Mouse (Mus musculus): ENCODE data around the gene Capn1. TPM values are rescaled to one million over a fixed set of nuclear protein-coding genes. Genes with fewer than 3 reads are reported as not detected.

The Capn1 gene
- polyA plus RNA-seq, 2 experiments: 25.6 to 28.0 TPM

GRCm38 (mm10) chr19:5992012-5992411 lies 23.7 kb downstream of the Capn1 start:
- 55% methylated on average over 7 of the region's 7 CpGs for WGBS (ENCODE audit: insufficient replicate concordance)
- H3K36me3 ChIP-seq (replicated peaks; ENCODE audit: control insufficient read depth, insufficient read depth, low read depth): peaks cover 42% of the 10 kb centered on the region
- no peak for ATAC-seq (ENCODE audit: insufficient read depth)
- H3K4me1 ChIP-seq (replicated peaks; ENCODE audit: control insufficient read depth in 2 of 2, insufficient read depth in 2 of 2, low read length in 1 of 2): peaks cover 3 to 19% of the 10 kb centered on the region in 2 experiments; a peak in 3 of 4 replicates
- H3K4me3 ChIP-seq (ENCODE audit: insufficient read depth in 1 of 2, low read depth in 2 of 2, low read length in 2 of 2): no peak overlapping the region
- TF ChIP-seq CTCF (IDR thresholded peaks at IDR 0.05; ENCODE audit: low read depth): no peak
- TF ChIP-seq EP300 (IDR thresholded peaks at IDR 0.05; ENCODE audit: low read depth): no peak
- no peak overlapping the region for H3K9ac ChIP-seq (replicated peaks)
- no peaks in the 10 kb centered on the region for H3K9me3 ChIP-seq (ENCODE audit: control insufficient read depth, low read length)
- no peak for DNase-seq (ENCODE audit: low read depth in 3 of 3, low spot score in 3 of 3)
- no peak overlapping the region for H3K27ac ChIP-seq
- no peak overlapping the region for H3K4me2 ChIP-seq (ENCODE audit: low read depth)
- no peaks in the 10 kb centered on the region for H3K27me3 ChIP-seq (ENCODE audit: control insufficient read depth, insufficient read depth, low read length)

DNA sequence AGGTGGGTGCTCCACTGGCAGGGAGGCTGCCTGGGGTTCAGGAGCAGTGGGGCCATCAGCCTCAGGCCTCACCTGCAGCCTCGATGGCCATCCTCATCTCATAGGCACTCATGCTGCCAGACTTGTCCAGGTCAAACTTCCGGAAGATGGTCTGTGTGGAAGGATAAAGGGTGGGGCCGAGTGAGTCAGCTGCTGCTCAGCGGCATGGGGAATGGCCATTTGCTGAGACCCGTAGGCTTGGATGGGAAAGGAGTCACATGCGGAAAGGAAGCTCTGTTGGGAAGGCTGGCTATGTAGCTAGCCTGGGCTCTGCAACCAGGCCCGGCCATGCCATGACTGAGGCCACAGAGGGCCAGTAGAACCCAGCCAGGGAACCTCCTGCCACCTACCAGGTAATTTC lies 24.2 kb downstream of the Capn1 start:
- peaks cover 3 to 19% of the 10 kb centered on the region in 2 experiments; a peak in 3 of 4 replicates for H3K4me1 ChIP-seq (replicated peaks; ENCODE audit: control insufficient read depth in 2 of 2, insufficient read depth in 2 of 2, low read length in 1 of 2)
- H3K36me3 ChIP-seq (replicated peaks; ENCODE audit: control insufficient read depth, insufficient read depth, low read depth): peaks cover 37% of the 10 kb centered on the region
- H3K9ac ChIP-seq (replicated peaks): no peak overlapping the region
- 82% methylated on average over 7 of the region's 7 CpGs for WGBS (ENCODE audit: insufficient replicate concordance)
- DNase-seq (ENCODE audit: low read depth in 3 of 3, low spot score in 3 of 3): no peak
- TF ChIP-seq EP300 (IDR thresholded peaks at IDR 0.05; ENCODE audit: low read depth): no peak
- no peak overlapping the region for H3K27ac ChIP-seq
- no peak for ATAC-seq (ENCODE audit: insufficient read depth)
- H3K4me2 ChIP-seq (ENCODE audit: low read depth): no peak overlapping the region
- no peaks in the 10 kb centered on the region for H3K27me3 ChIP-seq (ENCODE audit: control insufficient read depth, insufficient read depth, low read length)
- H3K4me3 ChIP-seq (ENCODE audit: insufficient read depth in 1 of 2, low read depth in 2 of 2, low read length in 2 of 2): no peak overlapping the region
- no peaks in the 10 kb centered on the region for H3K9me3 ChIP-seq (ENCODE audit: control insufficient read depth, low read length)

GRCm38 (mm10) chr19:5990921-5991320 lies 24.8 kb downstream of the Capn1 start:
- no peak for ATAC-seq (ENCODE audit: insufficient read depth)
- Histone ChIP-seq H3K9ac (replicated peaks) (no peak overlapping the region), H3K27me3 (ENCODE audit: control insufficient read depth, insufficient read depth, low read length) (no peaks in the 10 kb centered on the region), H3K27ac (no peak overlapping the region), H3K4me1 (replicated peaks; ENCODE audit: control insufficient read depth in 2 of 2, insufficient read depth in 2 of 2, low read length in 1 of 2) (peaks cover 3 to 19% of the 10 kb centered on the region in 2 experiments; a peak in 3 of 4 replicates), H3K36me3 (replicated peaks; ENCODE audit: control insufficient read depth, insufficient read depth, low read depth) (peaks cover 33% of the 10 kb centered on the region), H3K4me3 (ENCODE audit: insufficient read depth in 1 of 2, low read depth in 2 of 2, low read length in 2 of 2) (no peak overlapping the region), H3K4me2 (ENCODE audit: low read depth) (no peak overlapping the region), H3K9me3 (ENCODE audit: control insufficient read depth, low read length) (no peaks in the 10 kb centered on the region)
- no peak for DNase-seq (ENCODE audit: low read depth in 3 of 3, low spot score in 3 of 3)
- TF ChIP-seq EP300 (IDR thresholded peaks at IDR 0.05; ENCODE audit: low read depth): no peak
- no peak for TF ChIP-seq CTCF (IDR thresholded peaks at IDR 0.05; ENCODE audit: low read depth)
- 67% methylated on average over 1 of the region's 1 CpGs for WGBS (ENCODE audit: insufficient replicate concordance)

DNA sequence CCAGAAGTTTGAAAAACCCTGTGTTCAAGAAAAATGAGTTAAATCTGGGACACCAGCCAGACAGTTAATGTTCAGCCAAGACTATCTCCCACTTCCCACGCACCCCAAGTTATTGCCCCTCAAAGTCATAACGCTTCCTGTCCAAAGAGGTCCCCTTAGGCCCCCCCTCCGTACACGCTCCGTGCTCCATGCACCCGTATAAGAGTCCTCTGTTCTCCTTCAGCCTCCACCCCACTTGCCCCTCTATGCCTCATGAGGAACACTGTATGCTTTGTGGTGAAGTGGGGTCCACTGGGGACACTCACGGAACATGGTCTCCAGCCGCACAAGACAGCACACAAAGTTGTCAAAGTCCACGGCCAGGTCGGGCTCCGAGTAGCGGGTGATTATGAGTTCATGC lies 25.7 kb downstream of the Capn1 start:
- TF ChIP-seq CTCF (IDR thresholded peaks at IDR 0.05; ENCODE audit: low read depth) (no peak), EP300 (IDR thresholded peaks at IDR 0.05; ENCODE audit: low read depth) (no peak)
- Histone ChIP-seq H3K4me3 (ENCODE audit: insufficient read depth in 1 of 2, low read depth in 2 of 2, low read length in 2 of 2) (no peak overlapping the region), H3K27ac (no peak overlapping the region), H3K27me3 (ENCODE audit: control insufficient read depth, insufficient read depth, low read length) (no peaks in the 10 kb centered on the region), H3K4me2 (ENCODE audit: low read depth) (no peak overlapping the region), H3K4me1 (replicated peaks; ENCODE audit: control insufficient read depth in 2 of 2, insufficient read depth in 2 of 2, low read length in 1 of 2) (peaks cover 3 to 19% of the 10 kb centered on the region in 2 experiments; a peak in 3 of 4 replicates), H3K36me3 (replicated peaks; ENCODE audit: control insufficient read depth, insufficient read depth, low read depth) (peaks cover 33% of the 10 kb centered on the region), H3K9me3 (ENCODE audit: control insufficient read depth, low read length) (no peaks in the 10 kb centered on the region), H3K9ac (replicated peaks) (no peak overlapping the region)
- WGBS (ENCODE audit: insufficient replicate concordance): 86% methylated on average over 12 of the region's 12 CpGs
- DNase-seq (ENCODE audit: low read depth in 3 of 3, low spot score in 3 of 3): no peak
- ATAC-seq (ENCODE audit: insufficient read depth): no peak

DNA sequence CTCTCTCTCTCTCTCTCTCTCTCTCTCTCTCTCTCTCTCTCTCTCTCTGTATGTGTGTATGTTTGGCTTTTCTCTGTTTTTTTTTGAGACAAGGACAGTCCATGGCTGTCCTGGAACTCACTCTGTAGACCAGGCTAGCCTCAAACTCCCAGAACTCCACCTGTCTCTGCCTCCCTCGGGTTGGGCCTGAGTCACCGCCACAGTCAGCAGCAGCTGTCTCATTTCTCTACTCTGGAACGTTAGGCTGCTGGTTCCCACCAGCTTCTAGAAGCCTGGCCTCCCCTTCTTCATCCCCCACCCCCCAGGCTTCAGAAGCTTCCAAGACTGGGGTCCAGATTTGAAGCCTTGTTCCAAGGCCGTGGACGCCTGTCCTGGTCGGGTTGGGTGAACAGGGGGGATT lies 26.1 kb downstream of the Capn1 start:
- H3K27me3 ChIP-seq (ENCODE audit: control insufficient read depth, insufficient read depth, low read length): no peaks in the 10 kb centered on the region
- DNase-seq (ENCODE audit: low read depth in 3 of 3, low spot score in 3 of 3) (no peak), ATAC-seq (ENCODE audit: insufficient read depth) (no peak)
- TF ChIP-seq CTCF (IDR thresholded peaks at IDR 0.05; ENCODE audit: low read depth) (no peak), EP300 (IDR thresholded peaks at IDR 0.05; ENCODE audit: low read depth) (no peak)
- no peak overlapping the region for H3K9ac ChIP-seq (replicated peaks)
- H3K36me3 ChIP-seq (replicated peaks; ENCODE audit: control insufficient read depth, insufficient read depth, low read depth): peaks cover 29% of the 10 kb centered on the region
- no peak overlapping the region for H3K27ac ChIP-seq
- WGBS (ENCODE audit: insufficient replicate concordance): 55% methylated on average over 6 of the region's 6 CpGs
- H3K4me3 ChIP-seq (ENCODE audit: insufficient read depth in 1 of 2, low read depth in 2 of 2, low read length in 2 of 2): no peak overlapping the region
- H3K9me3 ChIP-seq (ENCODE audit: control insufficient read depth, low read length): no peaks in the 10 kb centered on the region
- peaks cover 3 to 19% of the 10 kb centered on the region in 2 experiments; a peak in 3 of 4 replicates for H3K4me1 ChIP-seq (replicated peaks; ENCODE audit: control insufficient read depth in 2 of 2, insufficient read depth in 2 of 2, low read length in 1 of 2)
- H3K4me2 ChIP-seq (ENCODE audit: low read depth): no peak overlapping the region
